Mouse (Mus musculus) adrenal gland, adult (tissue): ENCODE data around the gene Slc6a11.

Source experiments
- DNase-seq, 2 experiments: peaks; one replicate each; pipeline ENCODE4 v3.0.0; 2022 to 2023; ENCODE audit warnings: low spot score in 1 of 2; ENCODE audit not compliant: inconsistent age in 2 of 2

Gene Slc6a11

GRCm38 (mm10) chr6:114174398-114175140, 43.5 kb downstream of the Slc6a11 start:
- DNase-seq, result no peak

DNA sequence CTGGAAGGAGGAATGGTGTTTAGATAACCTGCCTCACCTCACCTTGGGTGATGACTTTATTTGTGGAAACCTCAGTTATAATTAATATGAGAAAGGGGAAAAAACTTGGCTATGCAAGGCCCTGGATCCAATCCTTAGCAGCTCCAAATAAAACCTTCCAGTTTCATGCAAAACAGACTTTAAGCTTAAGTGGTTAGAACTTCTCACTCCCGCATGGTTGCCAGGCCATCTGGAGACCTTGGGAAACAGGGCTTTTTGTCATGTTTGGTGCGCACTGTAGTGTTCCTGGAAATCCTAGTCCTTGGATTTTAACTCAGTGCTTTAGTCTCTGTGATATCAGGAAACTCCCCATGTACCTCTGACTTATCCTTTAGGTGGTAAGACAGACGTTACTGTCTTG, 47.1 kb downstream of the Slc6a11 start:
- DNase-seq, result no peak

GRCm38 (mm10) chr6:114182366-114183179, 51.5 kb downstream of the Slc6a11 start:
- no peak for DNase-seq

DNA sequence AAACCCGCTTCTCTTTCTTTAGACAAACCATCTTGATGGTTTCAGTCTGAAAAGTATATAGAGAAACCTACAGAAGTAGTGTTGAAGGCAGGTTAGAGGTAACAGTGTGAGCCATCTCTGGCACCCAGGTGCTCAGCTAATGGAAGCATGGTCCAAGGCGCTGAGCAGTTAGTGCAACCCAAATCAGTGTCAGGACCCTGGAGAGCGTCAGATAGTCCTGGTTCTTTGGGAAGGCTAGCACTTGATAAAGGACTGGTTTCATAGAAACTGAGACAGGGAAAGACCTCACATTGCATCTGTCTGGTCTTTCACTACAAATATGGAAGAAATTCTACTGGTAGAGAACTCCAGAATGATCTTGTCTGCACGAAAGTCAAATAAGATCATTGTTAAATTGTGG, 56.1 kb downstream of the Slc6a11 start:
- DNase-seq, result peak in 1 of 2 experiments; percentile 22

DNA sequence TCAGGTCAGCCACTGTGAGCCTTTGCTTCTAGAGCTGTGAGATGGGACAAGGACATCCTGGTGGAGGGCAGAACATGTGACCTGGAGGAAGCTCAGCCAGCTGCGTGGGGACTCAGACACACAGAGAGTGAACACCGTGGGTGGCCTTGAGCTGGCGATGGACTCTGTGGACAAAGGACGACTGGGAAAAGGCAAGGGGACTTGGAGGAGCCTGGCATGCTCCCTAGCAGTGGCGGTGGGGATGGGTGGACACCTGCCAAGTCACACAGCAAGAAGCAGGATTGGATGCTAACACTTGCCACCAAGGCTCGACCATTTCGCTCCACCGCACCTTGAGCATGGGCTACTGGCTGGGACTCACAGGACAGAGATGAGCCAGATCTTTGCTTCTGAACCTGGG, 57.8 kb downstream of the Slc6a11 start:
- no peak for DNase-seq

GRCm38 (mm10) chr6:114195998-114196397, 65.0 kb downstream of the Slc6a11 start:
- DNase-seq, result no peak

- DNase-seq, result no peak
These were observed 68.3 kb downstream of the Slc6a11 start for GRCm38 (mm10) chr6:114199200-114199845.

DNA sequence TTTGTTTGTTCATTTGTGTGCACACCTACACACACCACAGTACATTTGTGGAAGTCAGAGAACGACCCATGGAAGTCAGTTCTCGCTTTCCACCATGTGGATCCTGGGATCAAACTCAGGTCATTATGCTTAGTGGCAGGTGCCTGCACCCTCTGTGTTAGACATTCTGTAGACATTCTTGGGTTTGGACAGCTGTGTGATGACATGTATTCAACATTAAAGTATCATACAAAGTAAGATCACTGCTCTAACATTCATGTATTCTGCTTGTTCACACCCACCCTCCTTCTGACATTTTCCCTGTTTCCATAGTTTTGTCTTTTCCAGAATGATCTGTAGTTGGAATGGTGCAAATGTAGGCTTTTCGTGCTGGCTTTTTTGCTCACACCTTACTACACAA, 73.5 kb downstream of the Slc6a11 start:
- no peak for DNase-seq

GRCm38 (mm10) chr6:114208296-114208695, 77.3 kb downstream of the Slc6a11 start:
- DNase-seq, result no peak

DNA sequence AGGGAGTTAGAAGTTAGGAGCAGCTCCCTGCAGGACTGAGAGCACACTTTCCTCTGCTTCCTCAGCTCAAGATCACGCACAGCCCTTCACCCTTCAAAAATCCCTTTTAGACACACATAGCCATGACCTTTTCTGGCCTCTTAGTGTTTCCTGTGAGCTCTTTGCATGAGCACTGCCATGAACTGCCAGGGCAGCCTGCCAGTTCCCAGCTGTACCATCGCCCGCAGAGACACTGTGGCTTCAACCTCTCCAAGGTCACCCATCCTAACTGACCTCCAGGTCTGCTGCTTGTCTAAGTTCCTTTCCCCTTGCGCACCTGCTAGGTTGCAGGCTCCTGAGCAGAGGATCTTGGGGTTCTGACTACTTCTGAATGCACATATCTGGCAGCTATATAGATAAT, 83.4 kb downstream of the Slc6a11 start:
- DNase-seq, result peak; percentile 16 to 38

DNA sequence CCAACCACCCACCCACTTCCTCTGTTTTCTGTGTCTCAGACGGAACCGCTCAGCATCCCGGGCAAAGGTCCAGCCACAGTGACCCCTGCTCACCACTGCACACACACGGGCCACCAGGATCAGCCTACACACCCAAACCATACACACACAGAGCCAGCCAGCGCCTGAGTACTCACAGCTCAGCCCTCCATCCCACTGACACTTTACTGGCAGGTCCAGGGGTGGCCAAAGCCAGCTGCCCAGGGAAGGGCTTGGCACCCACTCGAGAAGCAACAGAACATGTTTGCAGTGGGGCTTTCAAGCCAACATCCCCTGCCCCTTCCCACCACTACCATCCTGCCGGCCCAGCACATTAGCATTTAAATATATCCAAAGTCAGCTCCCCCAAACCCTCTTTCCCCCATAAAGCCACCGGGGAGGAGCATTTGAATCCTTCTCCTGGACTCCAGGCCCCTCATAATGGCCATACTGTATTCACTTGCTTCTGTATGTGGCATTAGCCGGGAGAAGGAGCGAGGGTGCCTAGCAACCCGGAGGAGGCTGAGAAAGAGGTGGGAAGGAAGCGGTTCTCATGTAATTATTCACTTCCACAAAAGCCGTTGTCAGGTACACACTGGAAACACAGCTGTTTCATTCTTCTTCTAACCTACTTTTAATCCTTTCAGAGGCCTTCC, 85.8 kb downstream of the Slc6a11 start:
- DNase-seq, result no peak

DNA sequence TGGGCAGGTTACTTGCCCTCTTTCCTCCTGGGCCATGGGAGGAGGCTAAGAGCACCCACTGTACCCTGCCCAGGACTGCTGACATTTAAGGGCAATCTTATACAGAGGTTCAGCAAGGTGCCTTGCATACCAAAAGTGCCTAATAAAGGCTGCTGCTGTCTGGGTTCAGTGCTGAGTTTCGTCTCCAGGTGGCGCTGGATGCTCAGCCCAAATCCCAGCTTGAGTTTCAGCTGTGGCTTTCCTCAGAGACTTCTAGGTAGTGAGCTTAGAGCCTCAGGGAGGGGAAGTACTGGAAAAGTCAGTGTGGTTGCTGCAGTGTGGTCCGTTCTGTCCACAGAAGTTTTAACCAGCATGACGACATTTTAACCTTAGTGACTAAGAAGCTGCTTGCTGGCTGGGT, 93.4 kb downstream of the Slc6a11 start:
- DNase-seq, result peak in 1 of 2 experiments; percentile 63

- DNase-seq, result peak; percentile 38 to 54
These were observed 96.3 kb downstream of the Slc6a11 start for GRCm38 (mm10) chr6:114227378-114227777.

DNA sequence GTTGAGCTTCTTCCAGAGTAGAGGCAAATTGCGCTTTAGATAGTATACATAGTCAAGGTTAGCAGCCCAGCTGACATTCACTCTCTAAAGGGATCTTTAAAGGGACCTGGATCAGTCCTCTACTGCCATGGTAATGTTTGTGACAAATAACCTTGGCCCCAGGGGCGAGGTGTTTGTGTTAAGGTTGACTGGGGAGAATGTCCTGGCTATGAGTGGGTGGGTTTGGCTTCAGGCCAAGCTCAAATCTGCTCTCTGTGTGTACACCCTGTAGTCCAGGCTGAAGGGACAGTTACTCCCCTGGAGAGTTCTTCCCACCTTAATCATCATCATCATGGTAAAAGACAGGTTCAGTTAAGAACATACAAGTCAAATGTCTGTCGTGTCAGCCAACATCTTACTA, 97.2 kb downstream of the Slc6a11 start:
- DNase-seq, result peak in 1 of 2 experiments; percentile 30

- no peak for DNase-seq
These were observed 108.0 kb downstream of the Slc6a11 start for GRCm38 (mm10) chr6:114238892-114239644.

DNA sequence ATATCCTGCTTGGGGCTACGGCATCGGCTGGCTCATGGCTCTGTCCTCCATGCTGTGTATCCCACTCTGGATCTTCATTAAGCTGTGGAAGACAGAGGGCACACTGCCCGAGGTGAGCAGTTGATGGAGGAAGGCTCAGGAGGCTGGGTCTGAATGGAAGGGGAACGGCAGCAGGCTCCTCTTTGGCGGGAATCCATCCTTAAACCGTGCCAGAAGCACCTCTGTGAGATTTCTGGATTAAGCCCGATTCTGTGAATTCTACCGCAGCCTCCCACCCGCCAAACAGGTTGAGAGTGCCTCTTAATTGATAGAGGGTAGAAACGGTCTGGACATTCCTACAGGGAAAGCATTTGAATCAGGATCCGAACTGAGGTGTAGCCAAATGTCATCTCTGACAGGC, 114.6 kb downstream of the Slc6a11 start:
- DNase-seq, result no peak

DNA sequence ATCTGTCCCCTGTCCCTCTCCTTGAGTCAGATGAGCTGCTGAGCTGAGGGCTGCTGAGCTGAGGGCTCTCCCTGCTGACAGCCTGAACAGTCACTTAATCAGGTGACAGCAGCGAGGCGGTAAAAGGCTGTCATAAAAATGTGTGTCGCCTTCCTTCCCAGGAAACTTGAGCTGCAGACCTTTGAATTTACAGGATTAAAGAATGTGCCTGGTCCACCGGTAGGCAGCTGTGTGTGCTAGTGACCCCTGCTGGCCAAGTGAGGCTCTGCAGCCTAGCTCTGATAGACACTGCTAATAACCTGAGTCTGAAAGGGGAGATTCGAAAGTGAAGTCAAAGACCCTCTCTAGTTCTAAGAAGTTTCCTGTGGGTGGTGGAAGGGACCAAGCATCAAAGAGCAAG, 119.3 kb downstream of the Slc6a11 start:
- peak; percentile 52 to 86 for DNase-seq

DNA sequence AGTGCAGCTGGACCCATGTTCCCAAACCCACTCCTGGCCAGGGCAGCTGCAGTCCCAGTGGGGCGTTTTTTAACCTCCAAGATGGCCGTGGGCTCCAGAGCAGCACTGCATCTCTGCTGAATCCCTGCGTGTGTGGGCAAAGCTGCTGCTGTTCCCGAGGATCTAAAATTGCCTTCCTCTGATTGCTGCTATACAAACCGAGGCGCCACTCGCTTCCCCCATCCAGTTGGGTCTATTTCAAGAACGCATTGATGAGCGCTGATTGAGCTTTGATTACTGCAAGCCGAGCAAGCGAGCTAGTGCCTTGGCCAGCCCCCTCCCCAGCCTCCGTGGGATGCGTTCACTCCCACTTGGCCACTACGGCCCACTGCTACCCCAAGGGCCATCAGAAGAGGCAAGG, 123.9 kb downstream of the Slc6a11 start:
- DNase-seq, result no peak

GRCm38 (mm10) chr6:114257762-114258361, 126.8 kb downstream of the Slc6a11 start:
- no peak for DNase-seq

GRCm38 (mm10) chr6:114258661-114259193, 127.7 kb downstream of the Slc6a11 start:
- no peak for DNase-seq
